Mouse (Mus musculus) adipocyte (in vitro differentiated cells): ENCODE measurements around the gene Nlrp1b.

Experiments used
- DNase-seq: peaks from one replicate; pipeline ENCODE4 v3.0.0-alpha.2; 2016; ENCODE audit warnings: low spot score

The Nlrp1b gene

GRCm38 (mm10) chr11:71230684-71231480 lies at the start of gene Nlrp1b:
Gene Nlrp1b, minus strand, starts transcription at chr11:71230733.
- no peak for DNase-seq

GRCm38 (mm10) chr11:71261036-71261435 lies 30.5 kb upstream of the Nlrp1b start:
- DNase-seq, result no peak

GRCm38 (mm10) chr11:71251333-71251732 lies 20.8 kb upstream of the Nlrp1b start:
- DNase-seq, result no peak

- no peak for DNase-seq
Observed at GRCm38 (mm10) chr11:71224614-71225013, 5.9 kb downstream of the Nlrp1b start.

GRCm38 (mm10) chr11:71202703-71203102 lies 27.8 kb downstream of the Nlrp1b start:
- DNase-seq, result no peak

- no peak for DNase-seq
Observed at GRCm38 (mm10) chr11:71199349-71199748, 31.2 kb downstream of the Nlrp1b start.

GRCm38 (mm10) chr11:71169633-71170032 lies 60.9 kb downstream of the Nlrp1b start:
- DNase-seq, result no peak

- no peak for DNase-seq
Observed at GRCm38 (mm10) chr11:71164139-71164538, 66.4 kb downstream of the Nlrp1b start.

- DNase-seq, result no peak
Observed at GRCm38 (mm10) chr11:71159439-71160136, 70.9 kb downstream of the Nlrp1b start.

GRCm38 (mm10) chr11:71155272-71155671 lies 75.3 kb downstream of the Nlrp1b start:
- no peak for DNase-seq

- no peak for DNase-seq
Observed at GRCm38 (mm10) chr11:71144661-71145060, 85.9 kb downstream of the Nlrp1b start, which contains the start of gene Nlrp1a. Gene Nlrp1a, minus strand, starts transcription at chr11:71144704.

- DNase-seq, result no peak
Observed at GRCm38 (mm10) chr11:71142031-71142430, 88.5 kb downstream of the Nlrp1b start.

- no peak for DNase-seq
Observed at GRCm38 (mm10) chr11:71107128-71107527, 123.4 kb downstream of the Nlrp1b start.

- no peak for DNase-seq
Observed at GRCm38 (mm10) chr11:71106261-71107021, 124.1 kb downstream of the Nlrp1b start.

- no peak for DNase-seq
Observed at GRCm38 (mm10) chr11:71103931-71104330, 126.6 kb downstream of the Nlrp1b start.
